Mouse (Mus musculus): ENCODE results near the gene Mpp5.
A peak's percentile ranks its signal among the peaks of the same experiment; 100 is the strongest.

Gene Mpp5

DNA sequence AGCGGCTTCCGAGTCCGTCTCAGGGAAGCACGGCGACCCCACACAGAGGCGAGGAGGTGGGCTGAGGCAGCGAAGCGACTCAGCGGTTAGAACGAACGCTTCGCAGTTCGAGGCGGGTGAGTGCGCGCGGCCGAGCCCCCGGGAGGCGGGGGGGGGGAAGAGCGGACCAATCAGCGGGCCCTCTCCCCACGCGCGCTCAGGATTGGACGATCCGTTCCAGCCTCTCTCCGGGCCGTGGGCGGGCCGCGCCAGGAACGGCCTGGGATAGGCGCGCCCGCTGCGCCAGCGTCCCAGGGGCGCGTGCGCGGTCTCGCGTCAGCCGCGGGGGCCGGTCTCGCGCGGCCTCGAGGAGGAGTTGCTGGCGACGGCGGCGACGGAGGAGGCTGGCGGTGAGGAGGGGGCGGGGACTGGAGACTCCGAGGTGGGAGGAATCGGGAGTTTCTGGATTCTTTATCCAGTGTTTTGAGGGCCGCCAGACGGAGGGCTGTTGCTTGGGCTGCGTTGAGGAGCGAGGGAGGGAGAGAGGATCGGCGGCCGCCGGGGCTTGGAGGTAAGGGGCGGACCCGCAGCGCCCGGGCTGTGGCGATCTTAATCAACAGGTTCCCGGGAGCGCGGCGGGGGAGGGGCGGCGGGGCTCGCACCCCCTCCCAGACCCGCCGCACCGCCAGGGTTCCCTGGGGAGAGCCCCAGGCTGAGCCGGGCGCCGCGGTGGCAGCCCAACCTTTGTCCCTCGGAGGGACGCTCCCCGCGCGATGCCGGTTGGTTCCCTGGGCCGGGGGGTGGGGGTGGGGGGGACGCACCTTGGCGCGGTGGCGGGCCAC is at the start of gene Mpp5:
Gene Mpp5 (plus strand): TSS at position 351 of the 821 bp plus-strand sequence.
- peak; percentile 87 to 92 for DNase-seq (ENCODE audit: low spot score in 2 of 2)

DNA sequence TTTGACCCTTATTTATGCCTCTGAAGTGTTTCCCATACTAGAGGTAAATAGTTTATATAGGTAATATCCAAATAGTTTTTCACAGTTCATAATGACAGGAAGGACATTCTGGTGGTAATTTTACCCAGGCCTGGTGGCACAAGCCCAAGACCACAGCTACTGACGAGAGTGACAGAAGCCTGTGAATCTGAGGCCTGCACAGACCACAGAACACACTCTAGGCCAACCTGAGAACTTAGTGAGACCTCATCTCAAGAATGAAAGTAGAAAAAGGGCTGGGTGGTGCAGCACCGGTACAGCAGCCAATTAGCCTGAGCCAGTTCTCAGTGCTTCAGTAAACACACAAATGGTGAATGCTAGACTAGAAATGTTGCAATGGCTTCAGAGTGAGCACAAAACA is 30.9 kb upstream of the Mpp5 start:
- DNase-seq (ENCODE audit: low spot score in 2 of 2): no peak

DNA sequence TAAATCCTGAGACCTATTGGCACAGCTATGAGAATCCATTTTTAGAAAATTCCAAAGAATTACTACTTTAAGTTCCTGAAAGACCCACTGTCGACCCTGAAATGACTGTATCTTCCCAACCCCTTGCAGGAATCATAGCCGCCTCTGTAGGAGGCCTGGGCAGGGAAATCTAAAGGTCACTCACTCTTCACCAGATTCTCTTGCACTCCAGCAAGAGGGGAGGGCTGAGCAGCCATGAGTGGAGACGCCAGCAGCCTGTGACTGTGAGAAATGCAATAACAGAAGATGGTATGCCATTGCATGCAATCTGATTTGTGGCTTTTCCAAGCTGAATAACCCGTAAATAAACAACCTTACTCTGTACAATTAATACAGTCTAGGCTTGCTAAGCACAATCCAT is 21.0 kb upstream of the Mpp5 start:
- no peak for DNase-seq (ENCODE audit: low spot score in 2 of 2)

DNA sequence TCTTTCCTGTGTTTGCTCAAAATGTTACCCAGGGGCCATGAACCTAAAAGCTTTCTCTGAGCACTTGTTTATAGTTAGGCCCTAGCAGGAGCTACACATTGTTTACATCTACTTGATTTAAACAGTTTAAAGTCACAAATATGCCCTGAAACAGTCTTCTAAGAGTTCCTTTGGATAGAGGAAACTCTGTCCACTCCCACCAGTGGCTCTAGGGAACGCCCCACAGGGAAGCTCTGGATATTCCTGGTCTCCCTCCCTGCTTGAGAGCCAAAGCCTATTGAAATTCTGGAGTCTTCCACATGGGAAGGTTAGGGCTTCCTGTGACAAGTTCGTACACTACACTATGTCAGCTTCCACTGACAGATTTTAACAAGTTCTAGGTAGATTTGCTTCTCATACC is 9.1 kb upstream of the Mpp5 start:
- no peak for DNase-seq (ENCODE audit: low spot score in 2 of 2)

DNA sequence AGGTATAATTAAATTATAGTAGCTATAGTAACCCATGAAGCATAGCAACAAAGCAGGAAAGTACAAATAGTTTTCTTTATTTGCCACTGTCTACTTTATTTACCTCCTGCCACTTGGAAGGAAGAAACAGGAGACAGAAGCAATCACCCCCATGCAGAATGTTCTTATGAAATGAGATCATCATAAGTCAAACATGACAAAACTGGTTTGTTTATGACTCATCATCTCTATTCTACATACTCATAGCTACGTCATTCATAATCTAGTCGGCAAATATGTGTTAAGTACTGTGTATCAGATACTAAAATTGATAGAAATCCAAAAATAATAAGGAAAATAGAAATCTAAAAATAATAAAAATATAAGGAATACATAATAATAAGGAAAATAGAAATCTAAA is 8.4 kb upstream of the Mpp5 start:
- no peak for DNase-seq (ENCODE audit: low spot score in 2 of 2)

DNA sequence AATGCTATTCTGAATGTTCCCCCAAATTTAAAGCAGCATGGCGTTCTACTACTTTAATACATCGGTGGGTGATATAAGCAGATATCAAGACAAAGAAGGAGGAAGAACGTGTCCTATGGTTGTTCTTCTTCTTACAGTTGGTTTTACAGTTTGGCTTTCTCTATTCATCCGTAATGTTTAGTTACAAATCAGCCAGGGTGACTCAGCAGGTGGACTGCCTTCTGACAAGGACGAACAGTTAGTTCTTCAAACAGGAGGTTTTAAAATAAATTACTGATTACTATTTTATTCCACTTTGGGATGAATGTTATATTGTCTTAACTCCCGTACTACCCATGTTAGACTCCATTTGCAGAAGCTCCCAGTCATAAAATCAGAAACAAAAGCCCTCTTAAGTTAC is 2.5 kb upstream of the Mpp5 start:
- DNase-seq (ENCODE audit: low spot score in 2 of 2): no peak

DNA sequence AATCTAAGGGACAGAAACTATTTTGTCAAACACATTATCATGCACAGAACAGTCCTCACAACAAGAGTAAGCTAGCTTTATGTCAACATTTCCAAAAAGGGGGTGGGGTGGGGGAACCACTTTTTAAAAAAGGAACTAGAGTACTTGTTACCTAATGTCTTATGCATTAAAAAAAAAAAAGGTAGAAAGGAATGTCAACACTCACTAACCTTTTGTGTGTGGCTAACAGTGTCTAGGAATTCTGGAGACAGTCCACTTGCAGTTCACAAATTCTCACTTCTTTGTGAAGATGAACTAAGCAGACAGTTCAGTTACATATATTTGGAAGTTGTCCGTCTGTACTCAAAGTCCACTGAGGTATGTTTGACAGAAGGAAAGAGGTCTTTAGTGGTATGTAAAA is 1.3 kb upstream of the Mpp5 start:
- DNase-seq (ENCODE audit: low spot score in 2 of 2): no peak

DNA sequence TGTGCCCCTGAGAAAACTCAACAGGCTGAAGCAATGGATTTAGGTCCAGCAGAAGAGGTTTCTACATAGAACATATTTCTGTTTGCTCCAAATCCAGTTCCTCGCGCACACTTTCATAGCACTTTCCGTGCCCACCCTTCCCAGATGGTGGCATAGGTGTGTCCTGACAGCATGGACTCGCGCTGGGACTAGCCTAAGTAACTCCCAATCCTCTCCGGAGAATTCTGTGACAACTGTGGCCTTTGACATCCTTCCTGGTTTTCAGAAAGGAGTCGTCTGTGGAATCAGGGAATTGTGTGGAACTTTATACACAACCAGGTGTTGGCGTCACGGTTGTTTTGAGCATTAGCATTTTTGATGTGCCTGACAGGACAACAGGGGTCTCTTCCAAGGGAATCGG is 594 bp upstream of the Mpp5 start:
- no peak for DNase-seq (ENCODE audit: low spot score in 2 of 2)

DNA sequence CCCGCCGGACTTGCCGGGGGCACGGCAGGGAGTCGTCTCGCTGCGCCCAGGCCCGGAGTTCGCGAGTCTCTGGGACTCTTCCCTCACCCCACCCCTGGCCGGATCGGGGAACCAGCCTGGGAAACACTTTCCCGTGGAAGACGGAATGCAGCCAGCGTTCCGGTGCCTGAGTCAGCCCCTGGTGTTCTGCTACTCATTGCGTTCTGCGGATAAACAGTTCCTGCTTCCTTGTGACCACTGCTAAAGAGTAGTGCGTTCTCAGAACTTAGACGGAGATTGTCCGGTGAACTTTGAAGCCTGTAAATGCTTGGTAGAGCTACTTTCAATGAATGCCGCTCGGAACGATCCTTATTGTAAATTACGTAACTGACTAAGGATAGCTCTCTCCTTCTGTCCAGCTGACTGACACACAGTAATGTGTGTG is 683 bp downstream of the Mpp5 start:
- peak; percentile 14 to 28 for DNase-seq (ENCODE audit: low spot score in 2 of 2)

DNA sequence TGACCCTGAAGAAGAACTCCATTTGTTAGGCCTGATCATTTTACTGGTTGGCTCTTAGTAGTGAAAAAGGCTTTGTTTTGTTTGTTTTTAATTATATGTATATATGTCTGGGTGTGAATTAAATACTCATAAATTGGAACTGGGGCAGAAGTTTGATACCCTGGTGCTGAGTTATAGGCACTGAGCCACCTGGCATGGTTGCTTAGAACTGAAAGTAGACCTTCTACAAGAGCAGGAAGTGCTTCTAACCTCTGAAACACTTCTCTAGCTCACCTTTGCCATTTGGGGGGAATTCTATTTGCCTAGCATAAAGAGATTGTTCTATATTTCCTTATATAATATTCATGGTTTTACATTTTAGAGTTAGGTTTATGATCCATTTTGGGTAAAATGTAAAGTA is 13.3 kb downstream of the Mpp5 start:
- no peak for DNase-seq (ENCODE audit: low spot score in 2 of 2)

DNA sequence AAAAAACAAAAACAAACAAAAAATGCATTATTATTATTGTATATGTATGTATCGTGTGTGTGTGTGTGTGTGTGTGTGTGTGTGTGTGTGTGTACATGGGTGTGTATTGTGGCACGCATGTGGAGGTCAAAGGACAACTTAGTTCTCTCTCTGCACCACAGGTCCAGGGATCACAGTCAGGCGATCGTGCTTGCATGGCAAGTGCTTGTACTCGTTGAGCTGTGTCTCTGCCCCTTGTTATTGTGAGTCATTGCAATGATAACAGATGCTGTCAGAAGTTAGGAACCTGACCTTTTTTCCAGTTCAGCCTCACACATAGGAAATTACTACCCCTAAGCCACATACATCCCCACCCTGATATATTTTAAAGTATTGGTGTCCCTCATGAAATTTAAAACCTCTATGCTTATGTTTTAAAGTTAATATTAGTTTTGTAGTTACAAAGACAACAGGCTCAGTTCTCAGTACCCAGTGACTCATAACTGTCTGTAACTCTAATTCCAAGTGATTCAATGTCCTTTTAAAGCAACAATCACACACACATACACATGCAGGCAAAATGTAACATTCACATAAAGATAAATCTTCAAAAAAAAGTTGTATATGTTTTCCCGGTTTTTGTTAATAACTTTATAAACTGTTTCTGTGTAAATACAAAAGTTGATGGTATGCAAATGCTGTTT is 20.5 kb downstream of the Mpp5 start:
- DNase-seq (ENCODE audit: low spot score in 2 of 2): no peak

DNA sequence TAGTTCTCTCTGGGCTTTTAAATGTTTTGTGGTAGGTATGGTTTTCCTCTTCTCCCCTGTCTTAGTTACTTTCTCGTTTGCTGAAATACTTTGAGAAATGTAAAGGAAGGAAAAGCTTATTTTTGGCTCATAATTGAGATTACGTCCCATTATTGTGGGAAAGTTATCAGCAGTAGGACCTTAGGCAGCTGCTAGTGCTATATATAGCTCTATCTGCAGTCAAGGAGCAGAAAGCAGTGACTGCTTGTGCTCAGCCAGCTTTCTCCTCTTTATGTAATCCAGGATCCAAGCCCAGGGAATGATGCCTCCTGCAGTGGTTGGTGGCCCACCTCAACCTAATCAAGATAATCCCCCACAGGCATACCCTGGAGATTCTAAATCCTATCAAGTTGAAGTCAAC is 24.5 kb downstream of the Mpp5 start:
- DNase-seq (ENCODE audit: low spot score in 2 of 2): no peak

DNA sequence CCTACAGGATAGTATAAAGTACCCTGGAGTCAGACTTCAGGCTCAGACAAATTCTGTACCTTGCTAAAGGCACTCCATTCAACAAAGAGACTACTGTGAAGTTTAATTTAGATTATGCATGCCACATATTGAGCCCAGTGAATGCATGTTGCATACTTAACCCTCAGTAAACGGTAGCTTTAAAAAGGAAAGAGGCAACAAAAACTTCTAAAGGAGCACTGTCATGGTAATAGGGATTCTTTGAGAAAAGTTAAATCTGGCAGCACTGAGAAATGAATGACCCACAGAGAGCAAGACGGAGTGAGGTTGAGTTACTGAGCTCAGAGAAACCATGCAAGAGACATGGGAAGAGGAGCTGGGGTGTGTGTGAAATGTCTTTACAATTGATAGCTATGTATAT is 29.2 kb downstream of the Mpp5 start:
- DNase-seq (ENCODE audit: low spot score in 2 of 2): no peak

DNA sequence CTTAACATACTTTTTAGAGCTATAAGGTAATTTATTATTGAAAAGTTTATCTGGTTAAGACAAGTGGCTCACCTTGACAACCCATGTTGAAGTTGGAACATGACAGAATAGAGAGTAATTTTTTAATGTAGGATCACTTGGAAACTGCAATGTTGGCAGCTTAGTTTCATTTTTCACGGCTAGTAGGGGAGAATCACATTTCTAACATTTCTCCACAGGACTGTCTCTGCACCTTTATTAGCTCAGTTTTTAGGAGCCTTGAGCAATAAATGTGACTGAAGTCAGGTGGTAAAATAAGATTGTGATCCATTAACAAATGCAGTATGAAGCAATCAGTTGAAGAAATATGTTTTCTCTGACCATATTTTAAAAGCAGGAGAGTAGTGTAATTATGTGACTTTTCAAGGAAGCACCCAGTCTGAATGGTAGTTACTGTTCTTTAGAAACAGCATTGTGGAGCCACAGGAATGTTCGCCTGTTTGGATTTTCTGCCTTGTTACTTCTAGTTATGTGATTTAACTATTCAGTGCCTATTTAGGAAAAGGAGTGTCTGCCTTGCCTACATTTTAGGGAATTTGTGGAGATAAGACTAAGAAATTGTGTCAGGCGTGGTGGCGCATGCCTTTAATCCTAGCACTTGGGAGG is 29.8 kb downstream of the Mpp5 start:
- no peak for DNase-seq (ENCODE audit: low spot score in 2 of 2)

DNA sequence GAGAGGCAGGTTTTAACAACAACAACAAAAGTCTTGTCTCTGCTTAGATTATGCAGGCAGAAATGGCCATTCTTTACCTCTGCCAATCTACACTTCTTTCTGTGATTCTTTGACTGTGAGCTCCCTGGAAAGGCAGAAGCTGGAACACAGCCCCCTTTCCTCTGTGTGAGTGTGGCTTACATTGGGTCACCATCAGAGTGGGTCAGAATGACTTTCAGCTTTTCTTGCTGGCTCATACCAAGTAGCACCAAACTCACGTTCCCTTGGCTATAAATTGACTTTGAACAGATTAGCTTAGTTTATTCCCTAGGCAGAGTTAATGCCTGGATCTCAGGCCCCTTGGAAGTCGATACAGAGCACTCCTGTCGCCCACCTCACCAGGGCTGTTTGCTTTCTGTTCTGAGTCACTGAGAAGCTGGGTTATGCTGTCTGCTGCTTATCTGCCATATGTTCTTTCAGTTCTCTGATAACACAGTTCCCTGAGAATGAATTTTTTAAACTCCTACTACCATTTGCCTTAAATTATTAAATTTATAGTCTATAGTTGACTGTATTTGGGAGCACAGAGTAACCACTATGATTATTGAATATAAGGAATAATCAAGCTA is 39.7 kb downstream of the Mpp5 start:
- DNase-seq (ENCODE audit: low spot score in 2 of 2): no peak

DNA sequence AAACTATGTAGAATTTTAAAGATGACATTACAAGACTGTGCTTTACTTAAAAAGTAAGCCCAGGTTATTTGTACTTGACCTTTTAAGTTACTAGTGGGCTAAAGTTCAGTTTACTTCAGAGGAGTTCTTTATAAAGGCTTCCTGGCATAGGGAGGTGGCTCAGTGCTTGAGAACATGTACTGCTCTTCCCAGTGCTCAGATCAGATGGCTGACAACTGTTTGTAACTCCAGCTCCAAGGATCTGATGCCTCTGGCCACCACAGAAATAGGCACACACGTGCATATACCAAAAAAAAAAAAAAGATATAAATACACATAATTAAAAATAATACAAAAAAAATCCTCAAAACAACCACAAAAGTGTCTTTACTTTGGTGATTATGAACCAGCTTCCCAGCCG is 42.1 kb downstream of the Mpp5 start:
- no peak for DNase-seq (ENCODE audit: low spot score in 2 of 2)

DNA sequence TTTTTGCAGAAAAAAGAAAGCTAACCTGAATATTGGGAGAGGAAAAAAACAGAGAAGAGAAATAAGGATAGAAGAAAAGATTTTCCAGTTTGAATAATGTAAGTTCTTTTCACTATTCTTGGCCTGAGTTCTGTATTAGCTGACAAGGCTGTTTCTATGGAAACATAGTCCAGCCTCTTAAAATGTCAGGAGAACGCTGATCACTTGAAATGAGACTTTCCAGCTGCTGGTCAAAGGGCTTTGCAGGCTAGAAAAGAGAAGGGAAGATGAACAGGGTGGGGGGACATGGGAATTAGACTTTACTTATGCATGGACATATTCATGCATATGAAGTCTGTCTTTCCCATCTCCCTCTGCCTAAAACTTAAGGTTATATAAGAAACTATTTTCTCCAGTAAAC is 45.5 kb downstream of the Mpp5 start:
- DNase-seq (ENCODE audit: low spot score in 2 of 2): no peak

DNA sequence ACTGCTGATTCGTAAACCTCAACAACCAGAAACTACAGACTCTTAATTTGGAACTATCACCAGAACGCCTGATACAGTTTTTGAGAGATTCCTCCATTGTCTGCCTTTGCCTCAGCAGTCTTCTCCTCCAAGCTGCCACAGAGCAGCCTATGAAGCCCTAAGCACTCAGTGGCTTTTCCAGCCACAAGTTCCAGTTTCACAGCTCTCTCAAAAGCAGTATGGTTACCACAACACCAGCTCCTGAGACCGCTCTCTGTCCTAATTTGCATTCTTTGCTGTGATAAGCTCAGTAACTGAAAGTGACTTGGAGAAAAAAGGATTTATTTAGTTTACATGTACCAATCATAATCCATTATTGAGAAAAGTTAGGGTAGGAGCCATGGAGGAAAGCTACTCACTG is 51.3 kb downstream of the Mpp5 start:
- DNase-seq (ENCODE audit: low spot score in 2 of 2): no peak

DNA sequence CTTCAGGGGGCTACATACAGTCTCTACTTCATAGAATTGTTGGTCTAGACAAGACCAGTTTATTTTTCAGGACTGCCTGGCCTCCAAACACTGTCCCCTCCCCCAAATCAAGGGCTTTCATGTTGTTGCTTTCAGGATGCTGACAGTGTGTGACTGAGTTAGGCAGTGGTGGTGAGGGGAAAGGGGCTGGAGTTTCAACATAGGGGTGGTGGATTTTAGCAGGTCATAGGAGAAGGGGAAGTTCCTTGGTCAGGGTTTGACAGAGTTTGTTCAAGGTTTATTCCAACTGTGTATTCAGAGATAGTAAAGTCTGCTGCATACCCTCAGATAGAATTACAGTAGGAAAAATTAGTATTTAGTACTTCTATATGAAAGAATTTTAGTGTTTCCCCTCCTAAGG is 53.1 kb downstream of the Mpp5 start:
- DNase-seq (ENCODE audit: low spot score in 2 of 2): no peak

DNA sequence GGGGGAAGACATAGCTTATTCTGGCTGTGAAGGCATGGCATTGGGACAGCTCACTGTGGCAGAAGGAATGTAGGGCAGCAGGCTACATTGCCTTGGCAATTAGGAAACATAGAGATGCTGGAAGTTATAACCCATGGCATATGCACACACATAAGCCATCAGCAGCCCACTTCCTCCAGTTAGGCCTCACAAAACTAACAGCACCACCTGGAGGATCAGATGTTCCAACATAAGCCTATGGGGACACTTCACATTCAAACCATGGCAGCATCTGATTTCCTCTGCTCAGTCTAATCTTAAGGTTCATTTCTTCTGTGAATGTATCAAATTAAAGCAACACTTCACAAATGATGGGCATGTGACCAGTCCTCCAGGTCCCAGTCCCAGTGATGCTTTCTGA is 65.7 kb downstream of the Mpp5 start:
- no peak for DNase-seq (ENCODE audit: low spot score in 2 of 2)

DNA sequence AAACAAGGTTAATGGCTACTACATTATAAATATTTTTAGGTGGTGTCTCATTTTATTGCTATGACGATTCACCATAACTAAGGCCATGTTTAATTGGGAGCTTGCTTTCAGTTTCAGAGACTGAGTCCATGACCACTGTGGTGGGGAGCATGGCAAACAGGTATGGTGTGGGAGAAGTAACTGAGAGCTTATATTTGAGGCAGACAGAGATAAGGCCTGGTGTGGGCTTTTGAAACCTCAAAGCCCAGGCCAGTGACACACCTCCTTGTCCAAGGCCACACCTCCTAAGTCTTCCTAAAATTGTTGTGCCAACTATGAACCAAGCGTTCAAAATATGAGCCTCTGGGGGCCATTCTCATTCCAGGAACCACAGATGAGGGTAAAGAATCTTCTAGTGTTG is 85.8 kb downstream of the Mpp5 start:
- no peak for DNase-seq (ENCODE audit: low spot score in 2 of 2)

DNA sequence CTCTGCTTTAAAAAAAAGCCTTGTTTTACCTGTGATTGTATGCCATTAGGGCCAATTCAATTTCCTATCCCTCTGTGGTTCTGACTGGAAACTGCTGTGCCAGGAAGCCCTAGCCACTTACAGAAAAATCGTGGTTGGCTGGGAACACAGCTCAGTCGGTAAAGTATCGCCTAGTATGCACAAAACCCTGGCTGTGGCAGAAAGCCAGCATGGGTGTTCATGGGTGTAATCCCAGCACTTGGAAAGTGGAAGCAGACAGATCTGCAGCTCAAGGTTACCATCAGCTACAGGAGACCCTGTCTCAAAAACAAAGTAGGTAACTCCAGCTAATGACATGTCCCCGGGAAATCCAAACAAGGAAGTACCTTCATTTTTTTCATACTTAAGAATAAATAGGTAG is 91.2 kb downstream of the Mpp5 start:
- DNase-seq (ENCODE audit: low spot score in 2 of 2): no peak

DNA sequence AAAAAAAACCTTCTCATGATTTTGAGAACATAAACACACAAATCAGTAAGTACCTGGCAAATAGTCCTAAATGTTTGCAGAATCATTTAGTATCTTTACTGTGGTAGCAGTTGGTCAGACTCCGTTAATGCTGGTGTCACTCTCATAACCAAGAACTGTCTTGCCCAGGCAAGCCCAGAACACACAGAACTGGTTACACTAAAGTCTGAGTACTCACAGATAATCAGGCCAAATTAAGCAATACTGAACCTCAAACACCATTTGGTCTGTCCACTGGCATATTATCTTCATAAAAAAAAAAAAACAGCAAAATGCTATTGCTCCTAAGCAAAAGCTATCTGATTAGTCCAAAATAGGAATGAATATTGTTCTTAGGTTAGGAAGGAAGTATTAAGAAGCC is 93.7 kb downstream of the Mpp5 start:
- DNase-seq (ENCODE audit: low spot score in 2 of 2): no peak

All from frontal cortex, postnatal 25 days (tissue).